Mouse (Mus musculus) heart, adult 2 months (tissue): ENCODE measurements around the gene Prickle1. TPM values are rescaled to one million over a fixed set of nuclear protein-coding genes. Genes with fewer than 3 reads are reported as not detected.

Source experiments
- DNase-seq, 2 experiments: peaks; one replicate each; pipeline ENCODE4 v3.0.0; 2021
- H3K27ac ChIP-seq: fragments of 200-600 bp; 2 replicates; pipeline ENCODE4 v1.8.1; 2022
- H3K27me3 ChIP-seq: fragments of 200-500 bp; 2 replicates; pipeline ENCODE4 v1.6.1; 2012; ENCODE audit warnings: mild to moderate bottlenecking, low read length, inconsistent platforms, mixed read lengths; ENCODE audit not compliant: control insufficient read depth, insufficient read depth
- H3K36me3 ChIP-seq: fragments of 200-500 bp; 2 replicates; pipeline ENCODE4 v1.6.1; 2012; ENCODE audit warnings: low read length, inconsistent platforms; ENCODE audit not compliant: control insufficient read depth, insufficient read depth
- H3K4me1 ChIP-seq: fragments of 200-500 bp; 2 replicates; pipeline ENCODE4 v1.6.1; 2011; ENCODE audit warnings: low read length; ENCODE audit not compliant: control insufficient read depth, insufficient read depth
- H3K4me3 ChIP-seq: fragments of 200-600 bp; 2 replicates; pipeline ENCODE4 v1.8.1; 2022
- H3K79me2 ChIP-seq: fragments of 200-500 bp; replicated peaks from 2 replicates; pipeline ENCODE4 v1.6.1; 2012; ENCODE audit warnings: mild to moderate bottlenecking, inconsistent platforms, low read length, moderate library complexity, mixed read lengths; ENCODE audit not compliant: control insufficient read depth, insufficient read depth
- H3K9ac ChIP-seq: fragments of 200-500 bp; 2 replicates; pipeline ENCODE4 v1.6.1; 2012; ENCODE audit warnings: low read depth, mild to moderate bottlenecking, control low read depth, inconsistent platforms, low read length, mixed read lengths
- CTCF ChIP-seq: fragments of 200-600 bp; IDR thresholded peaks from 2 replicates; pipeline ENCODE4 v1.8.1; 2022; ENCODE audit warnings: antibody characterized with exemption, mild to moderate bottlenecking, moderate library complexity
- EP300 ChIP-seq: fragments of 200-500 bp; IDR thresholded peaks from 2 replicates; pipeline ENCODE4 v1.6.1; 2011; ENCODE audit warnings: low read depth, low read length, control low read depth; ENCODE audit not compliant: insufficient read depth
- POLR2A ChIP-seq: fragments of 200-500 bp; IDR thresholded peaks from 2 replicates; pipeline ENCODE4 v1.6.1; 2011; ENCODE audit warnings: mild to moderate bottlenecking, low read depth, low read length, control low read depth; ENCODE audit not compliant: insufficient read depth
- WGBS: fragments of 180-500 bp; shearing (Covaris S2); methylation state at CpG from one replicate; pipeline ENCODE4 v1.1.7; 2018; 5-methylcytosine and 5-hydroxymethylcytosine counted together
- intact Hi-C: fragments of 180-260 bp; cut with DNase I; formaldehyde crosslinking; loops from one replicate; pipeline ENCODE4 v1.15.1; 2025
- polyA plus RNA-seq: library from polyadenylated mRNA; depleted of rRNA; stranded (reverse); fragments of >200 nt; gene quantifications from 2 replicates; pipeline ENCODE4 v1.2.3, GENCODE M21; 2012; rRNA removed
- total RNA-seq, 2 experiments: library from RNA; stranded (reverse); gene quantifications; 2 replicates each; pipeline ENCODE4 v1.2.3; 2021

Prickle1 gene
- total and polyA plus RNA-seq, 3 experiments: 8.6 to 18.6 (median 11.2) TPM

GRCm38 (mm10) chr15:93474277-93474676, 121.4 kb downstream of the Prickle1 start:
- TF ChIP-seq CTCF (no peak), POLR2A (no peak), EP300 (no peak)
- H3K36me3 ChIP-seq: no peaks in the 10 kb centered on the region
- H3K4me1 ChIP-seq: peaks cover 3% of the 10 kb centered on the region; the same call in 1 of the 2 replicates
- H3K9ac ChIP-seq: no peak overlapping the region
- H3K4me3 ChIP-seq: no peak overlapping the region
- no peaks in the 10 kb centered on the region for H3K79me2 ChIP-seq
- intact Hi-C loops: no loop called here
- H3K27ac ChIP-seq: no peak overlapping the region
- DNase-seq: no peak
- 88% methylated on average over 3 of the region's 3 CpGs for WGBS
- no peaks in the 10 kb centered on the region for H3K27me3 ChIP-seq

DNA sequence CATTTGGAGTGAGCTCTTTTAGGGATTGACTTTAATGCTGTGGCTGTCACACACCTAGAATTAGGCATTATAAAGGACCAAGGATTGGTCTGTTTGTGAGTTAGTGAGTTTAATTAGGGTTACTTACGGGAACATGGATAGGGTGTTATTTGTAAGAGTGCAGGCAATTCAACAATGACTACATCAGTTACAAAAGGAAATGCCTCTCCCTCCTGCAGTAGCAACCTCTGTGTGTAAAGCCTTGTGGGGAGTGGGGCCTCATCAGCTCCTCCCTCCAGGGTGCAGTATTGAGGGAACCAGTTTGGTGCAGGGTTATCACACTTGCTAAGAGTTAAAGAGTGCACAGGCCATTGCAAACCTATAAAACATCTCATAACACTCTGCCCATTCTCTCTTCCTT, 123.6 kb downstream of the Prickle1 start:
- intact Hi-C loops: no loop called here

GRCm38 (mm10) chr15:93471651-93472050, 124.0 kb downstream of the Prickle1 start:
- Histone ChIP-seq H3K79me2 (no peaks in the 10 kb centered on the region), H3K27me3 (no peaks in the 10 kb centered on the region), H3K27ac (no peak overlapping the region), H3K9ac (no peak overlapping the region), H3K36me3 (no peaks in the 10 kb centered on the region), H3K4me1 (peaks cover 3% of the 10 kb centered on the region; the same call in 1 of the 2 replicates), H3K4me3 (no peak overlapping the region)
- no peak for DNase-seq
- WGBS: 92% methylated on average over 12 of the region's 12 CpGs
- TF ChIP-seq POLR2A (no peak), CTCF (no peak), EP300 (no peak)
- intact Hi-C loops: no loop called here

More for the DNA sequence above, 123.6 kb downstream of the Prickle1 start:
- H3K36me3 ChIP-seq: no peaks in the 10 kb centered on the region
- H3K4me1 ChIP-seq: peaks cover 3% of the 10 kb centered on the region; the same call in 1 of the 2 replicates
- no peak overlapping the region for H3K4me3 ChIP-seq
- H3K27me3 ChIP-seq: no peaks in the 10 kb centered on the region
- WGBS: 73% methylated on average over 1 of the region's 1 CpGs
- TF ChIP-seq EP300: no peak
- no peak for DNase-seq
- no peak overlapping the region for H3K27ac ChIP-seq
- no peaks in the 10 kb centered on the region for H3K79me2 ChIP-seq
- no peak overlapping the region for H3K9ac ChIP-seq

DNA sequence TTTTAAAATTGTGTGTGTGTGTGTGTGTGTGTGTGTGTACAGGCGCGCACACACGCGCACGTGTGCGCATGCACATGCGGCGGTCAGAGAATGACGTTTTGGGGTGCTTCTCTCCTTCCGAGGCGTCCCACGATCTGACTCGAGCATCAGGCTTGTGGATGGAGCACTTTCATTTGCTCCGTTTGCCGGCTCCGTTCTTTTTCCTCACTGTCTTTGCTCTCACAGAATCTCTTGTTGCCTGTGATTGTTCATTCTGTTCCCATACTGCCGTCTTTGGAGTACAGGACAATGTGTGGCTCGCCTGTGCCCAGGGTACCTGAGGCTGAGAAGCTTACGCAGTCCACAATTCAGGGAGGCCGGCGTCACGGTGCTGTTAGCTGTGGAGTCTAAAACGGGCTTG, 134.6 kb downstream of the Prickle1 start:
- no peaks in the 10 kb centered on the region for H3K79me2 ChIP-seq
- H3K27ac ChIP-seq: no peak overlapping the region
- 95% methylated on average over 23 of the region's 23 CpGs for WGBS
- intact Hi-C loops: no loop called here
- no peaks in the 10 kb centered on the region for H3K4me1 ChIP-seq
- no peak overlapping the region for H3K4me3 ChIP-seq
- no peaks in the 10 kb centered on the region for H3K36me3 ChIP-seq
- DNase-seq: no peak
- H3K27me3 ChIP-seq: no peaks in the 10 kb centered on the region
- TF ChIP-seq EP300: no peak
- TF ChIP-seq POLR2A: no peak
- TF ChIP-seq CTCF: no peak
- H3K9ac ChIP-seq: no peak overlapping the region

DNA sequence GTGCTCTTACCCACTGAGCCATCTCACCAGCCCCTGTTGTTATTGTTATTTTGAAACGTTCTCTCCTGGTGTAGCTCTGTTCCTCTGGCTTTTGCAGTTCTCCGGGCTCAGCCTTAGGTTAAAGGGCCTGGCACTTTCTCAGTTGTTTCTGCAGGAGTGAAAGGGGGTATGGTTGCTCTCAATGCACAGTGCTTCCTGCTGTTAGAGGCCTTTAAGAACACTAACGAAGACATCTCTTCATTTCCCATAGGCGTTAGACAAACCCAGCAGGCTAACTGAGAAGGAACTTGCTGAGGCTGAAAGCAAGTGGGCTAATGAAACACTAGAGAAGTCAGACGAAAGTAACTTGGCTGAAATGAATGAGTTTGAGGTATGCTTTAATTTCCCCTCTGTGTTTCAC, 136.3 kb downstream of the Prickle1 start:
- TF ChIP-seq EP300 (no peak), POLR2A (no peak), CTCF (no peak)
- Histone ChIP-seq H3K79me2 (no peaks in the 10 kb centered on the region), H3K4me1 (no peaks in the 10 kb centered on the region), H3K36me3 (no peaks in the 10 kb centered on the region), H3K9ac (no peak overlapping the region), H3K4me3 (no peak overlapping the region), H3K27me3 (no peaks in the 10 kb centered on the region), H3K27ac (no peak overlapping the region)
- intact Hi-C loops: loop anchor here (5.0 kb wide), 1 partner anchor 43 kb away; no protein-coding TSS in a partner anchor
- DNase-seq: no peak
- 85% methylated on average over 5 of the region's 5 CpGs for WGBS

GRCm38 (mm10) chr15:93456005-93456404, 139.7 kb downstream of the Prickle1 start:
- H3K27me3 ChIP-seq: no peaks in the 10 kb centered on the region
- H3K27ac ChIP-seq: no peak overlapping the region
- no peaks in the 10 kb centered on the region for H3K36me3 ChIP-seq
- TF ChIP-seq POLR2A (no peak), CTCF (peak; percentile 73)
- DNase-seq: no peak
- no peaks in the 10 kb centered on the region for H3K4me1 ChIP-seq
- H3K4me3 ChIP-seq: no peak overlapping the region
- intact Hi-C loops: loop anchor here (2.0 to 5.0 kb wide), 2 partner anchors 46 to 121 kb away; no protein-coding TSS in a partner anchor
- no peak overlapping the region for H3K9ac ChIP-seq
- no peaks in the 10 kb centered on the region; the same call in 1 of the 2 replicates for H3K79me2 ChIP-seq

- no peaks in the 10 kb centered on the region for H3K4me1 ChIP-seq
- no peak overlapping the region for H3K4me3 ChIP-seq
- H3K27ac ChIP-seq: no peak overlapping the region
- H3K36me3 ChIP-seq: no peaks in the 10 kb centered on the region
- intact Hi-C loops: no loop called here
- 84% methylated on average over 1 of the region's 1 CpGs for WGBS
- TF ChIP-seq CTCF (no peak), EP300 (no peak), POLR2A (no peak)
- no peaks in the 10 kb centered on the region for H3K27me3 ChIP-seq
- DNase-seq: no peak
- no peak overlapping the region for H3K9ac ChIP-seq
- H3K79me2 ChIP-seq: no peaks in the 10 kb centered on the region; the same call in 1 of the 2 replicates
Observed at GRCm38 (mm10) chr15:93453296-93453695, 142.4 kb downstream of the Prickle1 start.

Other genes with a start within 250 kb of the Prickle1 start
- 10 to 100 TPM; 89.3 to 97.3 TPM for gene Zcrb1, start 197.6 kb downstream of the Prickle1 start, total RNA-seq
- gene Zcrb1, start 197.6 kb downstream of the Prickle1 start, polyA plus RNA-seq: 33.0 and 52.7 TPM in 2 replicates
- 10 to 100 TPM; 20.9 to 21.6 TPM for gene Pphln1, start 197.5 kb downstream of the Prickle1 start, total RNA-seq
- gene Pphln1, start 197.5 kb downstream of the Prickle1 start, polyA plus RNA-seq: 6.0 and 10.3 TPM in 2 replicates